Mouse (Mus musculus) forebrain, postnatal 0 days (tissue): ENCODE data around the gene Cd160. TPM values are rescaled to one million over a fixed set of nuclear protein-coding genes. Genes with fewer than 3 reads are reported as not detected.
A peak's percentile ranks its signal among the peaks of the same experiment; 100 is the strongest.

Experiments
- ATAC-seq: fragments of 200-750 bp; cut with Nextera tagmentation; 2 replicates; pipeline ENCODE4 v1.8.0; 2017; ENCODE audit warnings: mild to moderate bottlenecking, moderate library complexity
- DNase-seq: peaks from one replicate; pipeline ENCODE4 v3.0.0-alpha.2; 2015
- H3K27ac ChIP-seq: fragments of 300-500 bp; sonication (generic); 2 replicates; pipeline ENCODE4 v1.5.1; 2014; ENCODE audit warnings: low read depth, mild to moderate bottlenecking, antibody characterized with exemption, low read length, moderate library complexity, mixed read lengths
- H3K27me3 ChIP-seq: fragments of 300-500 bp; sonication (generic); 2 replicates; pipeline ENCODE4 v1.6.1; 2014; ENCODE audit warnings: mild to moderate bottlenecking, low read length, mixed read lengths; ENCODE audit not compliant: insufficient read depth
- H3K36me3 ChIP-seq: fragments of 300-500 bp; sonication (generic); 2 replicates; pipeline ENCODE4 v1.6.1; 2014; ENCODE audit warnings: mild to moderate bottlenecking, moderate library complexity; ENCODE audit not compliant: insufficient read depth
- H3K4me1 ChIP-seq: fragments of 300-500 bp; sonication (generic); 2 replicates; pipeline ENCODE4 v1.6.1; 2014; ENCODE audit warnings: antibody characterized with exemption; ENCODE audit not compliant: insufficient read depth
- H3K4me2 ChIP-seq: fragments of 300-500 bp; sonication (generic); 2 replicates; pipeline ENCODE4 v1.6.1; 2014; ENCODE audit warnings: low read depth, mild to moderate bottlenecking, moderate library complexity
- H3K4me3 ChIP-seq: fragments of 300-500 bp; sonication (generic); 2 replicates; pipeline ENCODE4 v1.5.1; 2014; ENCODE audit warnings: low read depth, low read length, mixed read lengths
- H3K9ac ChIP-seq: fragments of 300-500 bp; sonication (generic); 2 replicates; pipeline ENCODE4 v1.6.1; 2014; ENCODE audit warnings: mild to moderate bottlenecking
- H3K9me3 ChIP-seq: fragments of 300-500 bp; sonication (generic); 2 replicates; pipeline ENCODE4 v1.6.1; 2016; ENCODE audit warnings: low read length
- CTCF ChIP-seq: sonication (generic); IDR thresholded peaks from 2 replicates; pipeline ENCODE4 v1.5.1; 2016; ENCODE audit warnings: antibody characterized with exemption, control low read depth, low read depth
- WGBS: fragments of 180-500 bp; shearing (Covaris S2); extraction: QIAGEN DNeasy Blood & Tissue Kit; methylation state at CpG from one replicate; pipeline ENCODE4 v1.1.7; 2014; 5-methylcytosine and 5-hydroxymethylcytosine counted together
- polyA plus RNA-seq: library from polyadenylated mRNA; unstranded; fragments of >200 nt; fragmentation: Nextera tagmentation; extraction: Ambion mirVana; gene quantifications from 2 replicates; pipeline ENCODE4 v1.2.1, GENCODE M21; 2015
- total RNA-seq: library from RNA; depleted of rRNA; stranded (reverse); fragments of >200 nt; gene quantifications from 2 replicates; pipeline ENCODE4 v1.2.3, GENCODE M21; 2014

Cd160 gene
- total and polyA plus RNA-seq, 2 experiments from 2014 or later: 0.10 TPM; not detected in 1

GRCm38 (mm10) chr3:96820116-96820915, 8.8 kb downstream of the Cd160 start:
- no peak overlapping the region for H3K4me3 ChIP-seq

GRCm38 (mm10) chr3:96814342-96814741, 14.8 kb downstream of the Cd160 start:
- no peaks in the 10 kb centered on the region for H3K4me1 ChIP-seq
- H3K4me2 ChIP-seq: no peak overlapping the region
- WGBS: 58% methylated on average over 6 of the region's 6 CpGs
- no peak for ATAC-seq
- H3K27ac ChIP-seq: no peak overlapping the region
- no peak for DNase-seq
- no peaks in the 10 kb centered on the region for H3K27me3 ChIP-seq
- no peaks in the 10 kb centered on the region for H3K36me3 ChIP-seq
- no peaks in the 10 kb centered on the region for H3K9me3 ChIP-seq
- no peak for TF ChIP-seq CTCF
- H3K9ac ChIP-seq: no peak overlapping the region
- no peak overlapping the region for H3K4me3 ChIP-seq

More at GRCm38 (mm10) chr3:96820116-96820915, 8.8 kb downstream of the Cd160 start:
- no peak overlapping the region for H3K9ac ChIP-seq
- no peak overlapping the region for H3K27ac ChIP-seq
- no peaks in the 10 kb centered on the region for H3K27me3 ChIP-seq
- no peak overlapping the region for H3K4me2 ChIP-seq
- no peak for DNase-seq
- no peaks in the 10 kb centered on the region for H3K36me3 ChIP-seq
- no peak for ATAC-seq
- no peaks in the 10 kb centered on the region for H3K9me3 ChIP-seq
- H3K4me1 ChIP-seq: no peaks in the 10 kb centered on the region
- 83% methylated on average over 6 of the region's 6 CpGs for WGBS
- no peak for TF ChIP-seq CTCF

- Histone ChIP-seq H3K9ac (no peak overlapping the region), H3K9me3 (no peaks in the 10 kb centered on the region), H3K4me2 (no peak overlapping the region), H3K4me1 (no peaks in the 10 kb centered on the region), H3K4me3 (no peak overlapping the region), H3K27me3 (no peaks in the 10 kb centered on the region), H3K36me3 (no peaks in the 10 kb centered on the region), H3K27ac (no peak overlapping the region)
- ATAC-seq: no peak
- DNase-seq: no peak
- no peak for TF ChIP-seq CTCF
- 70% methylated on average over 7 of the region's 7 CpGs for WGBS
Measured at GRCm38 (mm10) chr3:96813591-96814244, 15.4 kb downstream of the Cd160 start.

- H3K36me3 ChIP-seq: no peaks in the 10 kb centered on the region
- 35% methylated on average over 9 of the region's 9 CpGs for WGBS
- no peaks in the 10 kb centered on the region for H3K4me1 ChIP-seq
- 0 out of 2 replicates have a peak, but pooled peaks have one; percentile 42 for ATAC-seq
- no peak overlapping the region for H3K9ac ChIP-seq
- peak; percentile 42; the same call in 1 of the 2 replicates for TF ChIP-seq CTCF
- H3K9me3 ChIP-seq: no peaks in the 10 kb centered on the region
- no peaks in the 10 kb centered on the region for H3K27me3 ChIP-seq
- no peak overlapping the region for H3K27ac ChIP-seq
- H3K4me3 ChIP-seq: no peak overlapping the region
- 0 out of 2 replicates have a peak overlapping the region, but pooled peaks have one; percentile 26 for H3K4me2 ChIP-seq
- peak; percentile 7 for DNase-seq
Measured at GRCm38 (mm10) chr3:96813106-96813505, 16.0 kb downstream of the Cd160 start.

- Histone ChIP-seq H3K4me1 (no peaks in the 10 kb centered on the region), H3K9ac (no peak overlapping the region), H3K36me3 (no peaks in the 10 kb centered on the region), H3K27me3 (no peaks in the 10 kb centered on the region), H3K27ac (no peak overlapping the region), H3K9me3 (no peaks in the 10 kb centered on the region), H3K4me3 (no peak overlapping the region), H3K4me2 (peak overlapping the region; percentile 26; the same call in 1 of the 2 replicates)
- ATAC-seq (no peak), DNase-seq (peak; percentile 69)
- peak; percentile 58 for TF ChIP-seq CTCF
- WGBS: 44% methylated on average over 20 of the region's 20 CpGs
Measured at GRCm38 (mm10) chr3:96812395-96813091, 16.6 kb downstream of the Cd160 start.

DNA sequence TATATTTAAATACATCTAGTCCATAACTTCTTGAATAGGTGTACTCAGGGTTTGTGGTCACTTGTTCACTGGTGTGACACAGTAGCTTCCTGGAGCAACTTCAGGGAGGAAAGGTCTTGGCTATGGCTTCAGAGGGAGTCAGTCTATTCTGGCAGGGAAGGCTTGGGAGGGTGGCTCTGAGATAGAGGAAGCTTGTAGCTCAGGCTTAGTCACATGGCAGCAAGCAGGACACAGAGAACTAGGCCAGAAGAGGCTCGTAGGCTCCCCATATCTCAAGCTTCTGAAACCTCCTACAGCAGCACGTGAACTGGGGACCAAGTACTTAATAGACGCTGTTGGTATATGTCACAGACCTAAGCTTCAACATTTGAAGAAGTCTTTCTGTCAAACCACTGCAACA, 17.9 kb downstream of the Cd160 start:
- H3K9ac ChIP-seq: no peak overlapping the region
- no peak overlapping the region for H3K4me2 ChIP-seq
- H3K27ac ChIP-seq: no peak overlapping the region
- no peaks in the 10 kb centered on the region for H3K9me3 ChIP-seq
- DNase-seq: no peak
- 93% methylated on average over 3 of the region's 3 CpGs for WGBS
- TF ChIP-seq CTCF: no peak
- no peaks in the 10 kb centered on the region for H3K27me3 ChIP-seq
- no peaks in the 10 kb centered on the region for H3K36me3 ChIP-seq
- no peak for ATAC-seq
- no peaks in the 10 kb centered on the region for H3K4me1 ChIP-seq
- no peak overlapping the region for H3K4me3 ChIP-seq
